Mouse (Mus musculus): ENCODE results near the gene Ppp2r5b. TPM values are rescaled to one million over a fixed set of nuclear protein-coding genes. Genes with fewer than 3 reads are reported as not detected.
A peak's percentile ranks its signal among the peaks of the same experiment; 100 is the strongest.

The Ppp2r5b gene
- polyA plus RNA-seq, 1 experiment from 2014 or later, result 19.3 TPM

GRCm38 (mm10) chr19:6262222-6262621, 26.6 kb upstream of the Ppp2r5b start:
- 56% methylated on average over 7 of the region's 7 CpGs for WGBS
- no peak overlapping the region for H3K9ac ChIP-seq
- H3K27me3 ChIP-seq (ENCODE audit: insufficient read depth, low read length), result no peaks in the 10 kb centered on the region
- H3K36me3 ChIP-seq (ENCODE audit: insufficient read depth), result peaks cover 45% of the 10 kb centered on the region
- no peak overlapping the region for H3K27ac ChIP-seq (ENCODE audit: low read depth)
- no peaks in the 10 kb centered on the region for H3K4me1 ChIP-seq (ENCODE audit: insufficient read depth)
- DNase-seq (peak; percentile 75), ATAC-seq (ENCODE audit: insufficient read depth) (0 out of 2 replicates have a peak, but pooled peaks have one; percentile 25)
- H3K9me3 ChIP-seq (ENCODE audit: low read depth, low read length), result no peaks in the 10 kb centered on the region
- H3K4me2 ChIP-seq, result no peak overlapping the region
- peak; percentile 95 for TF ChIP-seq CTCF (IDR thresholded peaks at IDR 0.05; ENCODE audit: low read depth)
- no peak overlapping the region for H3K4me3 ChIP-seq (ENCODE audit: low read depth, low read length)

GRCm38 (mm10) chr19:6261379-6261778, 25.7 kb upstream of the Ppp2r5b start:
- DNase-seq (no peak), ATAC-seq (ENCODE audit: insufficient read depth) (no peak)
- Histone ChIP-seq H3K4me3 (ENCODE audit: low read depth, low read length) (no peak overlapping the region), H3K4me1 (ENCODE audit: insufficient read depth) (no peaks in the 10 kb centered on the region), H3K27me3 (ENCODE audit: insufficient read depth, low read length) (no peaks in the 10 kb centered on the region), H3K27ac (ENCODE audit: low read depth) (no peak overlapping the region), H3K36me3 (ENCODE audit: insufficient read depth) (peaks cover 54% of the 10 kb centered on the region), H3K9me3 (ENCODE audit: low read depth, low read length) (no peaks in the 10 kb centered on the region), H3K4me2 (no peak overlapping the region), H3K9ac (no peak overlapping the region)
- 93% methylated on average over 14 of the region's 14 CpGs for WGBS
- no peak for TF ChIP-seq CTCF (IDR thresholded peaks at IDR 0.05; ENCODE audit: low read depth)

GRCm38 (mm10) chr19:6260946-6261345, 25.3 kb upstream of the Ppp2r5b start:
- Histone ChIP-seq H3K9ac (no peak overlapping the region), H3K4me1 (ENCODE audit: insufficient read depth) (no peaks in the 10 kb centered on the region), H3K9me3 (ENCODE audit: low read depth, low read length) (no peaks in the 10 kb centered on the region), H3K4me2 (no peak overlapping the region), H3K36me3 (ENCODE audit: insufficient read depth) (peaks cover 58% of the 10 kb centered on the region), H3K27ac (ENCODE audit: low read depth) (no peak overlapping the region), H3K4me3 (ENCODE audit: low read depth, low read length) (no peak overlapping the region), H3K27me3 (ENCODE audit: insufficient read depth, low read length) (no peaks in the 10 kb centered on the region)
- peak; percentile 51 for TF ChIP-seq CTCF (IDR thresholded peaks at IDR 0.05; ENCODE audit: low read depth)
- no peak for ATAC-seq (ENCODE audit: insufficient read depth)
- no peak for DNase-seq
- 77% methylated on average over 4 of the region's 4 CpGs for WGBS

- TF ChIP-seq CTCF (IDR thresholded peaks at IDR 0.05; ENCODE audit: low read depth), result peak; percentile 49
- no peak overlapping the region for H3K4me3 ChIP-seq (ENCODE audit: low read depth, low read length)
- H3K36me3 ChIP-seq (ENCODE audit: insufficient read depth), result peaks cover 61% of the 10 kb centered on the region
- no peaks in the 10 kb centered on the region for H3K27me3 ChIP-seq (ENCODE audit: insufficient read depth, low read length)
- no peaks in the 10 kb centered on the region for H3K9me3 ChIP-seq (ENCODE audit: low read depth, low read length)
- H3K9ac ChIP-seq, result no peak overlapping the region
- WGBS, result 40% methylated on average over 2 of the region's 2 CpGs
- no peaks in the 10 kb centered on the region for H3K4me1 ChIP-seq (ENCODE audit: insufficient read depth)
- DNase-seq (peak; percentile 43), ATAC-seq (ENCODE audit: insufficient read depth) (no peak)
- H3K4me2 ChIP-seq, result no peak overlapping the region
- no peak overlapping the region for H3K27ac ChIP-seq (ENCODE audit: low read depth)
Measured at GRCm38 (mm10) chr19:6260428-6260827, 24.8 kb upstream of the Ppp2r5b start.

GRCm38 (mm10) chr19:6253021-6253420, 17.3 kb upstream of the Ppp2r5b start:
- no peaks in the 10 kb centered on the region for H3K4me1 ChIP-seq (ENCODE audit: insufficient read depth)
- no peak for DNase-seq
- no peak overlapping the region for H3K4me2 ChIP-seq
- ATAC-seq (ENCODE audit: insufficient read depth), result no peak
- no peak for TF ChIP-seq CTCF (IDR thresholded peaks at IDR 0.05; ENCODE audit: low read depth)
- no peaks in the 10 kb centered on the region for H3K27me3 ChIP-seq (ENCODE audit: insufficient read depth, low read length)
- no peaks in the 10 kb centered on the region for H3K9me3 ChIP-seq (ENCODE audit: low read depth, low read length)
- no peak overlapping the region for H3K9ac ChIP-seq
- 81% methylated on average over 4 of the region's 4 CpGs for WGBS
- H3K36me3 ChIP-seq (ENCODE audit: insufficient read depth), result peaks cover 84% of the 10 kb centered on the region
- no peak overlapping the region for H3K4me3 ChIP-seq (ENCODE audit: low read depth, low read length)
- no peak overlapping the region for H3K27ac ChIP-seq (ENCODE audit: low read depth)

GRCm38 (mm10) chr19:6247526-6248300, 12.0 kb upstream of the Ppp2r5b start:
- no peaks in the 10 kb centered on the region for H3K4me1 ChIP-seq (ENCODE audit: insufficient read depth)
- H3K4me3 ChIP-seq (ENCODE audit: low read depth, low read length), result no peak overlapping the region
- no peak for TF ChIP-seq CTCF (IDR thresholded peaks at IDR 0.05; ENCODE audit: low read depth)
- ATAC-seq (ENCODE audit: insufficient read depth) (no peak), DNase-seq (no peak)
- no peaks in the 10 kb centered on the region for H3K27me3 ChIP-seq (ENCODE audit: insufficient read depth, low read length)
- no peak overlapping the region for H3K4me2 ChIP-seq
- H3K9me3 ChIP-seq (ENCODE audit: low read depth, low read length), result no peaks in the 10 kb centered on the region
- peaks cover 73% of the 10 kb centered on the region for H3K36me3 ChIP-seq (ENCODE audit: insufficient read depth)
- no peak overlapping the region for H3K27ac ChIP-seq (ENCODE audit: low read depth)
- no peak overlapping the region for H3K9ac ChIP-seq
- WGBS, result 91% methylated on average over 29 of the region's 29 CpGs

- Histone ChIP-seq H3K36me3 (ENCODE audit: insufficient read depth) (peaks cover 57% of the 10 kb centered on the region), H3K27me3 (ENCODE audit: insufficient read depth, low read length) (no peaks in the 10 kb centered on the region), H3K27ac (ENCODE audit: low read depth) (no peak overlapping the region), H3K9ac (no peak overlapping the region), H3K4me2 (no peak overlapping the region), H3K4me3 (ENCODE audit: low read depth, low read length) (no peak overlapping the region), H3K9me3 (ENCODE audit: low read depth, low read length) (no peaks in the 10 kb centered on the region), H3K4me1 (ENCODE audit: insufficient read depth) (peaks cover 6% of the 10 kb centered on the region)
- no peak for TF ChIP-seq CTCF (IDR thresholded peaks at IDR 0.05; ENCODE audit: low read depth)
- 62% methylated on average over 1 of the region's 1 CpGs for WGBS
- no peak for DNase-seq
- ATAC-seq (ENCODE audit: insufficient read depth), result no peak
Measured at GRCm38 (mm10) chr19:6245806-6246205, 10.1 kb upstream of the Ppp2r5b start.
